Mouse (Mus musculus) myocyte (in vitro differentiated cells): Measurements from ENCODE around the gene Tmem26.

Experiments
- CEBPB ChIP-seq: IDR thresholded peaks from 2 replicates; pipeline ENCODE4 v1.6.1; 2011; ENCODE audit warnings: mild to moderate bottlenecking, moderate library complexity; ENCODE audit not compliant: poor library complexity, insufficient read depth, severe bottlenecking
- E2F4 ChIP-seq: IDR thresholded peaks from one replicate; pipeline ENCODE4 v1.6.1; 2011; ENCODE audit warnings: mild to moderate bottlenecking, control low read depth, moderate library complexity; ENCODE audit not compliant: insufficient read depth
- MAX ChIP-seq: IDR thresholded peaks from one replicate; pipeline ENCODE4 v1.6.1; 2011; ENCODE audit warnings: low read depth, mild to moderate bottlenecking, control low read depth
- MYOD1 ChIP-seq, 3 experiments: IDR thresholded peaks; one replicate each; pipeline ENCODE4 v1.6.1; 2011; ENCODE audit warnings: control low read depth in 2 of 3, low read depth in 2 of 3, mild to moderate bottlenecking in 2 of 3, moderate library complexity in 1 of 3; ENCODE audit not compliant: insufficient read length in 2 of 3, control insufficient read depth in 1 of 3
- POLR2A ChIP-seq: IDR thresholded peaks from one replicate; pipeline ENCODE4 v1.6.1; 2011; ENCODE audit warnings: low read depth, mild to moderate bottlenecking, control low read depth, moderate library complexity; ENCODE audit not compliant: insufficient read length
- POLR2AphosphoS2 ChIP-seq: IDR thresholded peaks from one replicate; pipeline ENCODE4 v1.6.1; 2011; ENCODE audit warnings: low read depth, control low read depth; ENCODE audit not compliant: insufficient read length
- REST ChIP-seq: IDR thresholded peaks from one replicate; pipeline ENCODE4 v1.6.1; 2011; ENCODE audit warnings: mild to moderate bottlenecking, control low read depth, moderate library complexity; ENCODE audit not compliant: insufficient read depth, insufficient read length
- SRF ChIP-seq: IDR thresholded peaks from one replicate; pipeline ENCODE4 v1.6.1; 2011; ENCODE audit warnings: low read depth; ENCODE audit not compliant: control insufficient read depth, insufficient read length
- TCF12 ChIP-seq: IDR thresholded peaks from one replicate; pipeline ENCODE4 v1.6.1; 2011; ENCODE audit warnings: mild to moderate bottlenecking, control low read depth; ENCODE audit not compliant: poor library complexity, insufficient read depth, severe bottlenecking
- USF1 ChIP-seq: IDR thresholded peaks from one replicate; pipeline ENCODE4 v1.6.1; 2011; ENCODE audit warnings: low read depth, mild to moderate bottlenecking, control low read depth, moderate library complexity

GRCm38 (mm10) chr10:68817281-68817680 lies 93.8 kb downstream of the Tmem26 start:
- TF ChIP-seq POLR2AphosphoS2 (no peak), POLR2A (no peak), MYOD1 (IDR thresholded peaks at IDR 0.05; ENCODE audit: control insufficient read depth in 1 of 3, insufficient read length in 2 of 3, low read depth in 2 of 3) (no peak), USF1 (no peak), REST (no peak), E2F4 (no peak), MAX (no peak), TCF12 (no peak), CEBPB (no peak), SRF (no peak)
